Mouse (Mus musculus) heart, adult 2 months (tissue): ENCODE results near the gene Phlda2.

Experiments used
- CTCF ChIP-seq: fragments of 200-600 bp; IDR thresholded peaks from 2 replicates; pipeline ENCODE4 v1.8.1; 2022; ENCODE audit warnings: antibody characterized with exemption, mild to moderate bottlenecking, moderate library complexity
- EP300 ChIP-seq: fragments of 200-500 bp; IDR thresholded peaks from 2 replicates; pipeline ENCODE4 v1.6.1; 2011; ENCODE audit warnings: low read depth, low read length, control low read depth; ENCODE audit not compliant: insufficient read depth

- TF ChIP-seq CTCF (peak; percentile 79), EP300 (no peak)
These were observed 2.9 kb upstream of the Phlda2 start for GRCm38 (mm10) chr7:143505823-143506222.
